Mouse (Mus musculus) adrenal gland, postnatal 14 days (tissue): ENCODE results near the gene Pcdh9. TPM values are rescaled to one million over a fixed set of nuclear protein-coding genes. Genes with fewer than 3 reads are reported as not detected.
A peak's percentile ranks its signal among the peaks of the same experiment; 100 is the strongest.

Experiments used
- DNase-seq: peaks from one replicate; pipeline ENCODE4 v3.0.0; 2021; ENCODE audit warnings: mixed read lengths
- total RNA-seq: library from RNA; stranded (reverse); gene quantifications from 2 replicates; pipeline ENCODE4 v1.2.3, GENCODE M21; 2021

Pcdh9 gene
- total RNA-seq, 1 experiment from 2014 or later: 2.6 TPM

GRCm38 (mm10) chr14:93545575-93545974 is 344.9 kb downstream of the Pcdh9 start:
- DNase-seq: no peak

GRCm38 (mm10) chr14:93543970-93544627 is 346.4 kb downstream of the Pcdh9 start:
- DNase-seq: no peak

- no peak for DNase-seq
Observed at GRCm38 (mm10) chr14:93543561-93543960, 346.9 kb downstream of the Pcdh9 start.

- DNase-seq: no peak
Observed at GRCm38 (mm10) chr14:93534928-93535327, 355.6 kb downstream of the Pcdh9 start.

- no peak for DNase-seq
Observed at GRCm38 (mm10) chr14:93523430-93523829, 367.0 kb downstream of the Pcdh9 start.

GRCm38 (mm10) chr14:93520166-93520565 is 370.3 kb downstream of the Pcdh9 start:
- no peak for DNase-seq

GRCm38 (mm10) chr14:93516679-93517078 is 373.8 kb downstream of the Pcdh9 start:
- no peak for DNase-seq

GRCm38 (mm10) chr14:93506107-93506506 is 384.4 kb downstream of the Pcdh9 start:
- no peak for DNase-seq

- DNase-seq: peak; percentile 76
Observed at GRCm38 (mm10) chr14:93498813-93499690, 391.4 kb downstream of the Pcdh9 start.

GRCm38 (mm10) chr14:93474991-93475390 is 415.5 kb downstream of the Pcdh9 start:
- peak; percentile 61 for DNase-seq

- no peak for DNase-seq
Observed at GRCm38 (mm10) chr14:93472494-93472893, 418.0 kb downstream of the Pcdh9 start.

GRCm38 (mm10) chr14:93463360-93463892 is 427.1 kb downstream of the Pcdh9 start:
- no peak for DNase-seq

GRCm38 (mm10) chr14:93450930-93451665 is 439.4 kb downstream of the Pcdh9 start:
- no peak for DNase-seq

GRCm38 (mm10) chr14:93441852-93442251 is 448.6 kb downstream of the Pcdh9 start:
- DNase-seq: no peak

- no peak for DNase-seq
Observed at GRCm38 (mm10) chr14:93437226-93437625, 453.3 kb downstream of the Pcdh9 start.

GRCm38 (mm10) chr14:93416752-93417151 is 473.7 kb downstream of the Pcdh9 start:
- DNase-seq: no peak

GRCm38 (mm10) chr14:93415496-93415895 is 475.0 kb downstream of the Pcdh9 start:
- no peak for DNase-seq

- DNase-seq: no peak
Observed at GRCm38 (mm10) chr14:93409314-93409713, 481.2 kb downstream of the Pcdh9 start.

- no peak for DNase-seq
Observed at GRCm38 (mm10) chr14:93407747-93408146, 482.7 kb downstream of the Pcdh9 start.

GRCm38 (mm10) chr14:93385090-93385489 is 505.4 kb downstream of the Pcdh9 start:
- DNase-seq: no peak

GRCm38 (mm10) chr14:93381163-93381562 is 509.3 kb downstream of the Pcdh9 start:
- peak; percentile 4 for DNase-seq

- DNase-seq: no peak
Observed at GRCm38 (mm10) chr14:93380757-93381156, 509.7 kb downstream of the Pcdh9 start.

- DNase-seq: no peak
Observed at GRCm38 (mm10) chr14:93376159-93376558, 514.3 kb downstream of the Pcdh9 start.
